Mouse (Mus musculus) thymus, adult 2 months (tissue): Measurements from ENCODE around the gene Pcbp3. TPM values are rescaled to one million over a fixed set of nuclear protein-coding genes. Genes with fewer than 3 reads are reported as not detected.

Source experiments
- DNase-seq: peaks from one replicate; pipeline ENCODE4 v3.0.0; 2021
- H3K27ac ChIP-seq: fragments of 200-500 bp; 2 replicates; pipeline ENCODE4 v1.5.1; 2012; ENCODE audit warnings: low read length, control low read depth; ENCODE audit not compliant: control insufficient read depth, insufficient read depth
- H3K27me3 ChIP-seq: fragments of 200-500 bp; 2 replicates; pipeline ENCODE4 v1.6.1; 2012; ENCODE audit warnings: mild to moderate bottlenecking, low read length, moderate library complexity, mixed read lengths; ENCODE audit not compliant: control insufficient read depth, insufficient read depth
- H3K36me3 ChIP-seq: fragments of 200-500 bp; 2 replicates; pipeline ENCODE4 v1.6.1; 2012; ENCODE audit warnings: mild to moderate bottlenecking, low read length, moderate library complexity; ENCODE audit not compliant: control insufficient read depth, insufficient read depth
- H3K4me1 ChIP-seq: fragments of 200-500 bp; replicated peaks from 2 replicates; pipeline ENCODE4 v1.6.1; 2012; ENCODE audit warnings: low read length; ENCODE audit not compliant: control insufficient read depth, insufficient read depth
- H3K4me3 ChIP-seq: fragments of 200-500 bp; 2 replicates; pipeline ENCODE4 v1.5.1; 2012; ENCODE audit warnings: mild to moderate bottlenecking, low read length, control low read depth, moderate library complexity; ENCODE audit not compliant: control insufficient read depth, insufficient read depth
- CTCF ChIP-seq: fragments of 200-500 bp; IDR thresholded peaks from 2 replicates; pipeline ENCODE4 v1.5.1; 2012; ENCODE audit warnings: mild to moderate bottlenecking, control low read depth, low read length, moderate library complexity, borderline replicate concordance; ENCODE audit not compliant: control insufficient read depth, poor library complexity, insufficient read depth; ENCODE audit errors: extremely low read depth
- POLR2A ChIP-seq: fragments of 200-500 bp; IDR thresholded peaks from 2 replicates; pipeline ENCODE4 v1.6.1; 2012; ENCODE audit warnings: mild to moderate bottlenecking, low read length, control low read depth, moderate library complexity; ENCODE audit not compliant: control insufficient read depth, poor library complexity, insufficient read depth; ENCODE audit errors: extremely low read depth
- WGBS: fragments of 180-500 bp; shearing (Covaris S2); methylation state at CpG from one replicate; pipeline ENCODE4 v1.1.7; 2018; 5-methylcytosine and 5-hydroxymethylcytosine counted together
- polyA plus RNA-seq: library from polyadenylated mRNA; depleted of rRNA; stranded (reverse); fragments of >200 nt; gene quantifications from 2 replicates; pipeline ENCODE4 v1.2.3, GENCODE M21; 2012; rRNA removed

The Pcbp3 gene
- polyA plus RNA-seq, result 12.7 and 18.6 TPM in 2 replicates

GRCm38 (mm10) chr10:76961790-76962489, at the start of gene Pcbp3:
Gene Pcbp3 (minus strand): TSS chr10:76961887.
- Histone ChIP-seq H3K4me1 (peaks cover 14% of the 10 kb centered on the region), H3K27me3 (no peaks in the 10 kb centered on the region), H3K27ac (no peak within 1 kb of the TSS), H3K36me3 (no peaks in the 10 kb centered on the region), H3K4me3 (peak within 1 kb of the TSS; percentile 69)
- WGBS, result 4% methylated on average over 62 of the region's 62 CpGs
- DNase-seq, result peak; percentile 96
- TF ChIP-seq CTCF (peak; percentile 47; the same call in 1 of the 2 replicates), POLR2A (peak; percentile 49)

GRCm38 (mm10) chr10:77008698-77009097, 47.0 kb upstream of the Pcbp3 start:
- no peak for DNase-seq
- no peak for TF ChIP-seq CTCF
- no peak for TF ChIP-seq POLR2A
- no peaks in the 10 kb centered on the region for H3K4me1 ChIP-seq
- no peak overlapping the region for H3K27ac ChIP-seq
- WGBS, result 94% methylated on average over 2 of the region's 3 CpGs
- H3K4me3 ChIP-seq, result no peak overlapping the region
- no peaks in the 10 kb centered on the region for H3K36me3 ChIP-seq
- no peaks in the 10 kb centered on the region for H3K27me3 ChIP-seq

- no peak overlapping the region for H3K27ac ChIP-seq
- TF ChIP-seq CTCF (no peak), POLR2A (no peak)
- no peaks in the 10 kb centered on the region for H3K36me3 ChIP-seq
- no peaks in the 10 kb centered on the region for H3K27me3 ChIP-seq
- WGBS, result 82% methylated on average over 9 of the region's 9 CpGs
- DNase-seq, result no peak
- no peak overlapping the region for H3K4me3 ChIP-seq
- no peaks in the 10 kb centered on the region for H3K4me1 ChIP-seq
These were observed 46.4 kb upstream of the Pcbp3 start for GRCm38 (mm10) chr10:77008109-77008561.

GRCm38 (mm10) chr10:77007433-77008108, 45.9 kb upstream of the Pcbp3 start:
- no peaks in the 10 kb centered on the region for H3K4me1 ChIP-seq
- H3K36me3 ChIP-seq, result no peaks in the 10 kb centered on the region
- no peak overlapping the region for H3K4me3 ChIP-seq
- TF ChIP-seq POLR2A (no peak), CTCF (no peak)
- no peaks in the 10 kb centered on the region for H3K27me3 ChIP-seq
- 90% methylated on average over 8 of the region's 8 CpGs for WGBS
- H3K27ac ChIP-seq, result no peak overlapping the region
- no peak for DNase-seq

GRCm38 (mm10) chr10:77004936-77005335, 43.2 kb upstream of the Pcbp3 start:
- WGBS, result 81% methylated on average over 7 of the region's 7 CpGs
- Histone ChIP-seq H3K4me3 (no peak overlapping the region), H3K27ac (no peak overlapping the region), H3K36me3 (no peaks in the 10 kb centered on the region), H3K4me1 (no peaks in the 10 kb centered on the region), H3K27me3 (no peaks in the 10 kb centered on the region)
- no peak for TF ChIP-seq POLR2A
- TF ChIP-seq CTCF, result no peak
- no peak for DNase-seq

- Histone ChIP-seq H3K4me3 (no peak overlapping the region), H3K27me3 (no peaks in the 10 kb centered on the region), H3K4me1 (no peaks in the 10 kb centered on the region), H3K36me3 (no peaks in the 10 kb centered on the region), H3K27ac (no peak overlapping the region)
- no peak for DNase-seq
- WGBS, result 84% methylated on average over 17 of the region's 17 CpGs
- TF ChIP-seq POLR2A (no peak), CTCF (no peak)
These were observed 36.2 kb upstream of the Pcbp3 start for GRCm38 (mm10) chr10:76997759-76998513.
